Mouse (Mus musculus): ENCODE data around the gene Tldc2.

DNA sequence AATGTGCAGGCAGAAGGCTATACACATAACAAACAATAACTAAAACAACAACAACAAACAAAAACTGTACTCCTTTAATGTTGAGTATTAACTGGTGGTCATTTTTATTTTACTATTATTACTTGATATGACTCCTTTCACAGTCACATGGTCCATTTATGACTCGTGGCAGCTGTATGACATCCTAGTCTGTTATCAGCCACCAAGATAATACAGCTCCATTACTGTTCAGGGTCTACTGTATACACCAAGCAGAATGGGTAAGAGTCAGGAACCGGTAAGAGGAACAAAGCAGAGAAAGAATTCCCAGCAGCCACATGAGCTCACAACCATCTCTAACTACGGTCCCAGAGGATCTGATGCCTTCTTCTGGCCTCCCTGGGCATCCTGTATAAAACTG is 38.4 kb downstream of the Tldc2 start:
- no peak for TF ChIP-seq CTCF (IDR thresholded peaks at IDR 0.05; ENCODE audit: borderline replicate concordance, insufficient read depth, low read depth, low read length)
- TF ChIP-seq POLR2A (IDR thresholded peaks at IDR 0.05; ENCODE audit: borderline replicate concordance, insufficient read depth, low read length), result no peak
